Mouse (Mus musculus): ENCODE results near the gene Pde6b.

The Pde6b gene

DNA sequence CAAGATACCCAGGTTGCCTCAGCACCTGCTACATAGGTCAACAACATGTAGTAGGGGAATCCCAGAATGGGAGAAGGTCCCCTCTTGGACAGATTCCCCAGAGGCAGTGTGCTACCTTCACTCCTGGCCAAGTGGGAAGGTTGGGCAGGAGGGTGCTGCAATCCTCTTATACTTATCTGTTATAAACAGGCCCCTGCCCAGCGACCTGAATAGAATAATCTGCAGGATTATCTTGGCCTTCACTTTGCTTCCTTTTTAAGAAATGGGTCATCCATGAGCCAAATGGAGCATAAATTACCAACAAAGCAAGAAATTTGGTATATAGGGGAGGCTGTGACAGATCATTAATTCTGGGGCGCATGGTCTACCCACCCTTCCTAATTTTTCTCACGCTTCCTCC lies 1.6 kb downstream of the Pde6b start:
- no peak for DNase-seq (ENCODE audit: low spot score)

DNA sequence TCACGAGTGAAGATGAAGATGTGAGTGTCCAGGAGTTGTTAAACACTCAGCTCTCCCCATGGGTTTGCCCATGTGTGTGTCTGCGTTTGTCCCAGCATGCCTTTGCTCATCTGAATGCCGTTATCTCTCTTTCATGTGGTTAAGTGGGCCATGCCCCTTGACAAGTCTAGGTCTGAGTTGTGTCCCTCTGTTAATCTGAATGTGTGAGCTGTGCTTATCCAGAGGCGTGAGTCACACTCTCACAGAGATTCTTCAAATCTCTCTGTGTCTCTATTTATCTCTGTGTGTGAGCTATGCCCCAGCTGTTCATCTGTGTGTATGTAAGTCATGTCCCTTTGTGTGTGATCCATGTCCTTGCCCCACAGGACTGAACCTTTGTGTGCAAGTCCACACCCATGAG lies 15.3 kb downstream of the Pde6b start:
- no peak for DNase-seq (ENCODE audit: low spot score)

DNA sequence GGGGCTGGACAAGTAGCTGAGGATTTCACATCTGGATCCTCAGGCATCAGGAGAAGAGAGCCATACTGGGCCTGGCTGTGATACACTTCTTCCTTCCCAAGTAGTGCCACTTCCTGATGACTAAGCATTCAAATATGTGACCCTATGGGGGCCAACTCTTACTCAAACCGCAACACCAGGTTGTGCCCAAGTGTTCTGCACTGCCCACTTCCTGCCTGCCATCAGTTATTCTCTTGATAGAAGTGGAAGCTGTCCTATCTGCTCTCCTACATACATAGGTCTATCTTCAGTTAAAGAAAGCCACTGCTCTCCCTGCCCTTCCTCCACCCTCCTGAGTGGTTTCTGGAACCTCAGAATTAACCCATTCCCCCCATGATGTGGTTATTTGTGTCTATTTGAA lies 17.3 kb downstream of the Pde6b start:
- DNase-seq (ENCODE audit: low spot score), result no peak

DNA sequence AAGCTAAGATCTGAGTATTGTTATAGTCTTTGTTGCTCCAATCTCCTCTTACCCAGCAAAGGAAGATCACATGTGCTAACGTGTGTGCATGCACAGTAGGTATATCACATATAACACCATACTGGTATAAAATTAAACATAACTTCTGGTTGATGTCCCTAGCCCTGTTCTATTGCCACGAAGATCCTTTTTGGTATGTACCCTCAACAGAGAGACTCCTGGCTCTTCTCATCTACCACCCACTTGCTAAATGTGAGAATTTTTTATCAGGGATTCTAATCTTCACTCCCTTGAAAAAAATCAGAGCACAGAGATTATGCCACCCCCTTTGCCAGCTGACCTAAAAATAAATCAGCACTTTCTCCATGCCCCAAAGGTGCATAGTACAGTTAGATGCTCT lies 18.8 kb downstream of the Pde6b start:
- DNase-seq (ENCODE audit: low spot score), result no peak

DNA sequence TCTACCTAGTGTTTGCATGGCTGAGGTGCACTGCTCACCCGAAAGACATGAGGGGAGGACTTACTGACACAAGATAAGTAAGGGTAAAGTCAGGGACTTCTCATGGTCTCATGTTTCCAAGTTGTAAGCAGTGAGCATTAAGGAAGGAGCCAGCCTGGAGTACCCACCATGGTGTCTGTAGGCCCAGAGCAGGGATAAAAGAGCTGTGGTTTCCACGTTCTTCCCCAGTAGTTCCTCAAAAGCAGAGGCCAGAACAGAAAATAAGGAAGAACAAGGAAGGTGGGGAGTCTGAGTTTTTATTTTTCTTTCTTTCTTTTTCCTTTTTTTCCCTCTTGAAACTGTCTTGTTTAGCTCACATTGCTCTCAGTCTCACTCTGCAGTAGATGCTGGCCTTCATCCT lies 26.5 kb downstream of the Pde6b start:
- no peak for DNase-seq (ENCODE audit: low spot score)

DNA sequence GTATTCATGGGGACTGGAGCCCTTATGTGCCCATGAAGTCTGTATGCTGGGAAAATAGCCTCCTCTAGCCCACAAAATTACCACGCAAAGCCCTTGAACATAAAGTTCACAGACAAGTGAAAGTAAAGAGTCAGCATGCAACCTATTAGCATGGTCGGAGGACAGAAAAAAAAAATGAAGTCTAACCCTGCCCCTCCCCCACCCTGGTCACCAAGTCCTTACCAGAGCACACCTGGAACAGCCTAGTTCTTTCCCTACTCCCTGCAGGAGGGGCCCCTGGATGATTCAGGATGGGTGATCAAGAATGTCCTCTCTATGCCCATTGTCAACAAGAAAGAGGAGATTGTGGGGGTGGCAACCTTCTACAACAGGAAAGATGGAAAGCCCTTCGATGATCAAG lies 34.5 kb downstream of the Pde6b start:
- DNase-seq (ENCODE audit: low spot score), result no peak

DNA sequence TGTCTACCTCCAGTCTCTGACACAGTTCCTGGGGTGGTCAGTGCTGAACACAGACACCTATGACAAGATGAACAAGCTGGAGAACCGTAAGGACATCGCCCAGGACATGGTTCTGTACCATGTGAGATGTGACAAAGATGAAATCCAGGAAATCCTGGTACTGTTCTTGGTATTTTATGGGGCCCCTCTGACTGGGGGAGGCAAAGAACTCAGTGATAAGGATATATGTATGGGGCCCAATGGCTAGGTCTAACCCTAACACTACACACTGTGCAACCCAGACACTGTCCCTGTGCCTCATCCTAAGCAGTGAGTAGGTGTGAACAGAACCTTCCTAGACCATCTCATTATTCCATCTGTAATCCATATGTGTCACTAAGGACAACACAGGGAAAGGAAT lies 35.2 kb downstream of the Pde6b start:
- no peak for DNase-seq (ENCODE audit: low spot score)

DNA sequence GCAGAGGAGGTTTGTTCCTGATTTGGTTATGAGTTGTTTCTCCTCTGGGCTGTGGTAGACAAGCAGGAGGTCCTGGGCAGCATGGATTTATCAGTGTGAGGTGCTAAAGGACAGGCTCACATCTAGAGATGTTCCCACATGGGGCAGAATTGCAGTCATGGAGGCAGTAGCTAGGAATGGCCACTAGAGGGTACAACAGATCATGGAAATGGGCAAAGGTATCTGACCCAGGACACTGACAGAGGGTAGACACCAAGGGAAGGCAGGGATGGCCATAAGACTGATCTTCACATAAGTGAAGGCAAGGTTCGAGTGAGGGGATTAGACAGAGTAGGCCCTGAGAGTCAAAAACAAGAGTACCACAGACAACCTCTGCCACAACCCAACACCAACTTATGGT lies 39.0 kb downstream of the Pde6b start:
- DNase-seq (ENCODE audit: low spot score), result peak; percentile 57

DNA sequence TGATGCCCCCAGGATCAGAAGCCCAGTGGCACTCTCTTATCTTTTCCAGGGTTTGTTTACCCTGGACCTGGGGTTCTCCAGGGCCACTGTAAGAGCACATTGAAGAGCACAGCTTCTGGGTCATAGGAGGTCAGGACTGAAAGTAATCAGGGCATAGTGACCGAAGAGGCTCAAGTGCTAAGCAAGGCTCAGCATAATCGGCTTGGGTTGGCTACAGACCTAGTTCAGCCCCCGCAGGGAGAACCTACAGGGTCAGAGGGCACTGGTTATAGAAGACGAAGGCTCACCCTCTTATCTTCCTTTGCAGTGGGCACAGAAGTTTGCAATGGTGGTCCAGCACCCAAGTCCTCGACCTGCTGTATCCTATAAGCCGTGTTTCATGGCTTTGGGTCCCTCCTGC lies 43.0 kb downstream of the Pde6b start:
- DNase-seq (ENCODE audit: low spot score), result no peak

DNA sequence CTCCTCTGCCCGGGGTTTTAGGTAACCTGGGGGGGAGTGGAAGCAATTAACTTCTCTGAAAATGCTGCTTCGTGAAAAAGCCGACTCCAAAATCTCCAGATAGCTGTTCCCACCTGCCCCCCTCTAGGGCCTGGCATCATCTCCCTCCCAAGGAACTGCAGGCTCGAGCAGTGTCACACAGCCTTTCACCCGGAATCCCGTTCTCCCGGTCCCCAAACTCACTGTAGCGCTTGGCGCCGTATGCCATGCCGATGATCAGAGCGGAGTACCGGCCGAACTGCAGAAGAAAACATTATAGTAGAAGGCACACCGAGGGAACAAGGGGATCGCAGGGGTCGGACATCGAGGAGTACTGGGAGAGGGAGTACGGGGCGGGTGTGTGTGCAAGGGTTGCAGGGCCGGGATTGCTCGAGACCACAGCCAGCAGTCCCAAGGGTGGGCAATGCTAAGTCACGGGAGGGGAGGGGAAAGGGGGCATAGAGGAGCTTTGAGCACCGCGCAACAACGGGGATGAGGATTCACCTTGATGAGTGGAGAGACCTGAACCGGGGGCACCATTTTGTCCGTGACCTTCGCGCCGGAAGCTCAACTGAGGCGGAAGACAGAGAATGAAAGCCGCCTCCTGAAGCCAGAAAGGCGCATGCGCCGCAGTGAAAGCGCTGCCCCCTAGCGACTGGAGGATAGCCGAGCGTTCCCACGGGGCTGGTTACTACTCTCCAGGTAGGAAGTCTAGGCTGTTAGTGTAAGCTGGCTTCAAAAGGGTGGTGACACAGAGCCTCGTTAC lies 45.8 kb downstream of the Pde6b start, which contains the start of gene Atp5k:
Gene Atp5k, minus strand, starts transcription at position 645 of the 784 bp plus-strand sequence.
- DNase-seq (ENCODE audit: low spot score), result peak; percentile 96

DNA sequence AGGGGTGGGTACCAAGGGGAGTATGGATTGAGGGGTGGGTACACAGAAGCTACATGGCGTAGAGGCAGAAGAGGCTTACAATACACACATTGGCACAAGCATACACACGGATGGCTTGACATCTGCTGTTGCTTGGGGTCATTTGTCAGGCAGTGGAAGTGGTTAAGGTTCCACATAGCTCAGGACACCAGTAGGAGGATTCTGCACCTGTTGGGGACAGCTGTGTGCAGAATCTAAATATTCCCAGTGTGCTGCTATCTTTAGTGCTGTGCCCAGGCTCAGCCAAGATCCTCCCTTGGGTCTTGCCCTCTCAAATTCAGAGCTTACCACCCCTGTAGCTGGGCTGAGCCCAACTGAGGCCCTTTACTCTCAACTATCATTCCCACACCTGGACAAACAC lies 47.9 kb downstream of the Pde6b start:
- no peak for DNase-seq (ENCODE audit: low spot score)

DNA sequence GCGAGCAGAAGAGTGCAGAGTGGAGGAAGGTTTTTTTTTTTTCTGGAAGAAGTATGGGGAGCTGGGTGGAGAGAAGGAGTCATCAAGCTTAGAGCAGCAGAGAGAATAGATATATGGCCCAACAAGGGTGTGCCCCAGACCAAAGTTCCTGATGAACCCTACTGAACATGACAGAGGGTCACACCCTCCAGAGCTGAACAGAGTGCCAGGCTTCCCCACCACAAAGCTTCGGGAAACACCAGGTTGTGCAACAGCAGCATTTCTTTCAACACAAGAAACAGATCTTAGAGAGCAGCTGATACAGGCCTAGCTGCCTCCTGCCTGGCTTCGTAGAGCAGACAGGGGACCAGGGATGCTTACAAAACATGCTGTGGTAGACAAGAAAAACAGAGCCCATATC lies 58.8 kb downstream of the Pde6b start:
- no peak for DNase-seq (ENCODE audit: low spot score)

DNA sequence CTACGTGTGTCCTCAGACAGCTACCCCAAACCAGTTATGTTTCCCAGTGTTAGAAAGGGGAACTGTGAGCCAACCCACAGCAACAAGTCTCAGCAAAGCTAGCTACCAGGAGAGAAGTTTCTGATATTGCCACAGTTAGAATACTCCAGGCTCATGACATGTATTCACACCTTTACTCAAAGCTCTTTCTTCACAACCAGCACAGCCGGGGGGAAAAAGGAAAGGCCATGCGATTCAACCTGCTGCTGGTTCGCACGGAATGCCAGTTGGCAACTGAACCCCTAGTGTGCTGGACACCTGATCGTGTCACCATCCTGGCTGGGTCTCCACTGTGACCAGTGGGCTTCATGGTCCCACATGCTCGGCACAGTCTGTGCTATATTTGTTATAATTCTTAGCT lies 59.7 kb downstream of the Pde6b start:
- no peak for DNase-seq (ENCODE audit: low spot score)

DNA sequence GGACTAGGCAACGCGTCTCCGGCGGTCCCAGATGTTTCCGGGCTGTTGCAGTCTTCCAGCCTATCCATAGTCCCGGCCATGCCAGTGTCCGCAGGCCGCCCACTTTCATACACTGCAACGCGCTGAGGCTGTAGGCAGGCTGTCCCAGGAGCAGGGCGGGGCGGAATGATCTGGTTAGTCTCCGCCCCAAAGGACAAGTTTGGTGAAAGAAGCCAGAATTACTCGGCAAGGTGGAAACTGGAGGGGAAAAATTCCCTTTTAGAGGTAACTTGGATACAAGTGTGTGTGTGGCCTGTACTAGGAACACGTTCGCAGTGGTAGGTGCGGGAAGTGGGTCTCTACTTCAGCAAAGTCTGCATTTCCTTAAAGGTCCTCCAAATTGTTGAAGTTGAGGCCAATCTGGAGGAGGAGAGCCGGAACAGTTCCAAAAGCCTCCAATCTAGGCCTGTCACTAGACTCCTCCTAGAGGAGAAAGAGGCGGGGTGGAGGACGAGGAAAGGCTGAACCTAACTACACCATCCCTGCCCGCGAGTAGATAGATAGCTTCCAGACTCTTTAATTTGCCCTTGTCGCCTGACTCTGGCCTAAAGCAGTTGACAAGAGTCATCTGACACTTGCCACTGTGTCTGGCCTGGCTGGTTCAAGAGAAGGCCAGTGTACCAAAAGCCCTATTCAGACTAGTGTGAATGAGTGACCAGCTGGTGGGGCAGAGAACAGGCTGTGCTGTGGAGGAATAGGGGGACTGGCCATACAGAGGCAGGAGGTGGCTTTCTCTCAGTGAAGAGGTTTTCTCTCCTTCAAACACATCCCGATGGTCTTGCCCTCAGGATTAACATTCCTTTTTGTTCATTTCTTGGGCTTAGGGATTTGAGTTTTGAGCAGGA lies 60.8 kb downstream of the Pde6b start, which contains the start of gene Mfsd7a:
Gene Mfsd7a, minus strand, starts transcription at position 107 of the 884 bp plus-strand sequence.
- peak; percentile 80 for DNase-seq (ENCODE audit: low spot score)

DNA sequence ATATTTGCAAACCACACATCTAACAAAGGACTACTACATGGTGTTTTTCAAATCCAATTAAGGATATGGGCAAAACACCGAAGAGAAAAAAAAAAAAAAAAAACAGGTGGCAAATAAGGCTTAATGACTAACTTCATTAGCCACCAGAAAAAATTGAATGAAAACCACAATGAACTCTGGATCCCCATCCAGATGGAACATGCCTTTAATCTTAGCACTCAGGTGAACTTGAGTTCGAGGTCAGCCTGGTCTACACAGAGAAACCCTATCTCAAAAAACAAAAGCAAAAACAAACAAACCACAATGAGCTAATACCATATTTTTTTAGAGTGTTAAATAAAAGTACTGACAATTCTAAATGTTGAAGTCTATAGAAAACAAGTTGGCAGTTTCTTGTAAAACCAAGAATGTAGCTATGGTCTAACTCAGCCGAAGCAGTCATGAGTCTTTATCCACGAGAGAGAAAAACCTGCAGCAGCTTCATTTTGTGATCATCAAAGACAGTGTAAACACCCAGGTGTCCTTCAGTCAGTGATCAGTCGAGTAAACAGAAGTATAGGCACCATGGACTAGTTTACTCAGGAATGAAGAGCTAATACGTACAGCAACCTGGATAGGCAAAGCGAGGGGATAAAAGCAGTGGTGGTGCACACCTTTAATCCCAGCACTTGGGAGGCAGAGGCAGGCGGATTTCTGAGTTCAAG lies 62.8 kb downstream of the Pde6b start:
- no peak for DNase-seq (ENCODE audit: low spot score)

DNA sequence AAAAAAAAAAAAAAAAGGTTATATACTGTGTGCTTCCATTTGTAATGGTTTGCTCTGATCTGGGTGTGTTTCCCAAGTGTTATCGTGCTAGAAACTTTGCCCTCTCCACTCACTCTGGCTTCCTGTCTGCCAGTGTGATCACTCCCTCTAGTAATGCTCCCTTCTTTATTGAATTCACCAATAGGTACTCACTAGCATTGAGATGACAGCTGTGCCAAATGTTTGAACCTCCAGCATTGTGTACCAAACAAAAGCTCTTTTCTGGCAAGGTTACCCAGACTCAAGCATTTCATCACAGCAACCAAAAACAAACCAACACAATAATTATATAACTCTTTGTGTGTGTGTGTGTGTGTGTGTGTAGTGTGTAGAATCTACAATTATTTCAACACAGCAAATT lies 63.4 kb downstream of the Pde6b start:
- DNase-seq (ENCODE audit: low spot score), result no peak

DNA sequence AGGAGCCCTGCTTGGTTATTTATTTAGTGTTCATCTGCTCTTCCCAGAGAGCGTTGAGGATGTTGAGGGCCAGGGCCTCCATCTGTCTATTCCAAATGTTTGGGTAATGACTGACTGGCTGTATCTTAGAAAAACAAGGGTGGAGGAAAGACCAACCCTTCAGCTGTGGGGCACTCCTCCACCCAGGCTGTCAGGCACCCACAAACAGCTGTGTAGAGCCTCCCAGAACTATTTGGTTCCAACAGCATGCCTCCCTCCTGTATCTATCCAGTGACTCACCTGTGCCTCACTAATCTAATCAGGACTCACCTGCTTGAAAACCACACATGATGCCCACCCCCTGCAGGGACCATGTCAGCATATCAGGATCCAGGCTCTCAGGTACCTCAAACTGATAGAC lies 64.2 kb downstream of the Pde6b start:
- no peak for DNase-seq (ENCODE audit: low spot score)

DNA sequence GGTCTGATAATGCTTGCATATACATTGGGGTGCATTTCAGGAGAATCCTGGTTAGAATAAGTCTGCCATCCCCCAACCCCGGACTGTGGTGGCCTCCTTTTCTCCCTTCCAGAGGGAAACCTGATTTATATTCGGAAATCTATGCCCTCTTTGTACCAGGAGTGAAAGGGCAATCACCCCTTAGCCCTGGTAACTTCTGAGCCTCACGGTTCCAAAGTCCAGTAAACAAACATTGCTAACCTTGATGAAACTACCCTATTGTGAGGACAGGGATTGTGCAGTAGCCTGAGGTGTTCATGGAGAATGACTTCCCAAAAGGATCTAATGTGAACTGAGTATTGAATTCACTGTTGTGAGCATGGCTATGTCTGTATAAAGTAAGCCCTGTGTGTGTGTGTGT lies 65.9 kb downstream of the Pde6b start:
- DNase-seq (ENCODE audit: low spot score), result no peak

DNA sequence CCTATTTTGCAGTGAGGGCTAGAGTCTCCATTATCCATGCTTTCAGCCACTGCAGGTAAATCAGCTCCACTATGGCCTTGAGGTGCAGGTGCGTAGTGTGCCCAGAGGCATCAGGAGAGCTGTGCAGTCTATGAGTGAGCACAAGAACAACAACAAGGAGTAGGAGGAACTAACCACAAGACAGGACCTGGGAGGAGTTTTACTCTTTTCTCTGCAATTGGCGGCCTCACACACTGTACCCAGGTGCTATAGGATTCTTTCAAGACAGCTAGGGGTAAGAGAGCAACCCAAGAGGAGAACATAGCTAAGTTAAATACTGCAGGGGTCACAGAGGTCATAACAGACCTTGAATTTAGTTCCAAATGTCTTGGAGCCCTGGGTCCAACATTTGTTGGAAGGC lies 70.5 kb downstream of the Pde6b start:
- peak; percentile 12 for DNase-seq (ENCODE audit: low spot score)

DNA sequence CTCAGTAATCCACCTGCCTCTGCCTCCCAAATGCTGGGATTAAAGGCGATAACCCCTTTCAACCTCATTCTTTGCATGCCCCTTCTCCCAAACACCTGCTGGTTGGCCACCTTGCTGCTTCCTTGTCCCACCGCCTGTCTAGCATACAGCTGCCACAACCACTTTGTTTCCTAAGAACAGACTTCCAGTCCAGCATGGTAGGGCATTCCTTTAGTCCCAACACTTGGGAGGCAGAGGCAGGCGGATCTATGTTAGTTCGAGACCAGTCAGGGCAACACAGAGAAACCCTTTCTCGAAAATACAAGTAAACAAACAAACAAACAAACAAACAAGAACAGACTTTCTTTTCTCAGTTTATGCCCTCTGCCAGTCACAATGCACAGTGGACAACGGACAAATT lies 72.3 kb downstream of the Pde6b start:
- no peak for DNase-seq (ENCODE audit: low spot score)

DNA sequence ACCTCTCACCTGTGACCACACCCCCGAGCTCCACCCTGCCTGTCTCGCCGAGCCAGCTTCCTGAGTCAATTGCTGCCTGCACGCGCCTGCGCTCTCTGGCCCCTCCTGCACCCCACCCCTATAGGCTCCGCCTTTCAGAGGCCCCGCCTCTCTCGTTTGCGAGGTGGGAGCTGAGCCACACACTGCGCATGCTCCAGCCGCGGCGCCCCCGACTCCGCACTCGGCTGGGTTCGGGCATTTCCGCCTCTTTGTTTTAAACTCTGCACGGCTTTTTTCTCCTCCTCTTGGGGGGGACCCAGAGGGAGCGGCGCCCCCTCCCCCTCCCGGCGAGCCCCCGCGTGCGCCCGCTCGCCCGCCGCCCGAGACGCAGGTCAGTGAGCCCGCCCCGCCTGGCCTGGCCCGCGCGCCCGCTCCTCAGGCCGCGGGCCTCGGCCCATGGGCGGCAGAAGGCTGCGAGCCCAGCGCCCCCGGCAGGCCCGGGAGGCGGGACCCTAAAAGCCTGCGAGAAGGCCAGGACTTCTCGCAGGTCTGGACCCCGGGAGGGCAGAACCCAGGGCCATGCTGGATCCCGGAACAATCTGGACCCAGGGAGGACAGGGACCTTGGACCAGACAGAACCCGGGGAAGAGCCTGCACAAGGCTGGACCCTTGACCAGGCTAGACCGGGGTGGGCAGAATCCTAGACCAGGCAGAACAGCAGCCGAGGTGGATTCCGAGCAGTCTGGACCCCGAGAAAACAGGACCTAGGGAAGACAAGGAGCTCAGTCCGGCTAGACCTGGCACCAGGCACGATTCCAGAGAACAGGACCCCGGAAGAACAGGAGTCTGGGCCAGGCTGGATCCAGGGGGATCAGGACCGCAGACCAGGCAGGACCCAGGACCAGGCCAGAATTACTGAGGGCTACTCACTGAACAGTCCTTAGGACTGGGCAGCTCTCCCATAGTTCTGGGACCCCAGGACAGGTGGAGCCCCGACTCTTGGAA lies 73.2 kb downstream of the Pde6b start, which contains the start of gene Pcgf3:
Gene Pcgf3, plus strand, starts transcription at position 151 of the 984 bp plus-strand sequence.
- DNase-seq (ENCODE audit: low spot score), result peak; percentile 99
